Mouse (Mus musculus) kidney, adult 2 months (tissue): ENCODE measurements around the gene Bcas3.

Source experiments
- CTCF ChIP-seq: fragments of 200-500 bp; conservative IDR thresholded peaks from 2 replicates; pipeline ENCODE4 v1.5.1; 2011; ENCODE audit warnings: low read depth, mild to moderate bottlenecking, control low read depth, low read length, moderate library complexity, mixed read lengths; ENCODE audit not compliant: insufficient read depth, insufficient read length
- POLR2A ChIP-seq: fragments of 200-500 bp; IDR thresholded peaks from one replicate; pipeline ENCODE4 v1.6.1; 2011; ENCODE audit warnings: low read depth, low read length, control low read depth

GRCm38 (mm10) chr11:85838424-85839257 is 485.7 kb downstream of the Bcas3 start:
- TF ChIP-seq POLR2A (no peak), CTCF (no peak)
